Mouse (Mus musculus): ENCODE results near the gene Pik3r4.

- TF ChIP-seq POLR2A (IDR thresholded peaks at IDR 0.05; ENCODE audit: control insufficient read depth, low read depth, low read length), result no peak
- no peak for TF ChIP-seq CTCF (IDR thresholded peaks at IDR 0.05; ENCODE audit: control insufficient read depth, insufficient read depth, insufficient replicate concordance, low read depth, low read length)
These were observed 41.9 kb downstream of the Pik3r4 start for GRCm38 (mm10) chr9:105684549-105685165.
